Mouse (Mus musculus) Patski (cell line): Measurements from ENCODE around the gene Gm12166. TPM values are rescaled to one million over a fixed set of nuclear protein-coding genes. Genes with fewer than 3 reads are reported as not detected.

ENCODE experiments used
- ATAC-seq: fragments of 100-300 bp; one replicate; pipeline ENCODE4 v1.8.0; 2021
- CTCF ChIA-PET: fragments of 350-600 bp; sonication (Branson Sonifier 250); formaldehyde crosslinking; loops from one replicate; lab custom pipeline; 2022; ENCODE audit warnings: inconsistent platforms; lab: Charles Lee
- POLR2A ChIA-PET: fragments of 350-600 bp; sonication (Branson Sonifier 250); formaldehyde crosslinking; loops from one replicate; lab custom pipeline; 2022; ENCODE audit warnings: antibody characterized with exemption, inconsistent platforms; lab: Charles Lee
- DNase-seq: peaks from one replicate; pipeline ENCODE4 v3.0.0-alpha.2; 2011; ENCODE audit warnings: low read depth, low spot score
- H3K27me3 ChIP-seq: fragments of 371-371 bp; one replicate; pipeline ENCODE4 v1.5.1; 2021
- CTCF ChIP-seq: fragments of 100-300 bp; IDR thresholded peaks from one replicate; pipeline ENCODE4 v1.5.1; 2021
- in situ Hi-C: fragments of 300-500 bp; cut with MboI; formaldehyde crosslinking; loops from 3 replicates; pipeline ENCODE4 v1.11.1; 2018; ENCODE audit warnings: low pct_unique_long_range_greater_than_20kb, mixed read lengths
- polyA plus RNA-seq: library from polyadenylated mRNA; unstranded; gene quantifications from one replicate; pipeline ENCODE4 v1.2.3, GENCODE M21; 2021

Gm12166 gene
- polyA plus RNA-seq, 1 experiment from 2014 or later: 9.3 TPM

- ChIA-PET POLR2A (no interaction called here), CTCF (interaction anchor here (1.3 kb wide), 1 partner anchor 8 kb away, joined by 3 read pairs; no protein-coding TSS in a partner anchor)
- no peaks in the 10 kb centered on the region for H3K27me3 ChIP-seq
- no peak for TF ChIP-seq CTCF
- DNase-seq (no peak), ATAC-seq (no peak)
- in situ Hi-C loops: no loop called here
Measured at GRCm38 (mm10) chr11:46073061-46073849, 21.1 kb upstream of the Gm12166 start.

GRCm38 (mm10) chr11:46072466-46073060, 20.4 kb upstream of the Gm12166 start:
- CTCF ChIA-PET: interaction anchor here (1.3 kb wide), 1 partner anchor 9 kb away, joined by 3 read pairs; no protein-coding TSS in a partner anchor
- DNase-seq (no peak), ATAC-seq (no peak)
- TF ChIP-seq CTCF: no peak
- H3K27me3 ChIP-seq: no peaks in the 10 kb centered on the region
- in situ Hi-C loops: no loop called here
- POLR2A ChIA-PET: no interaction called here

GRCm38 (mm10) chr11:46070789-46071188, 18.7 kb upstream of the Gm12166 start:
- in situ Hi-C loops: no loop called here
- ChIA-PET POLR2A (no interaction called here), CTCF (interaction anchor here (1.1 kb wide), 1 partner anchor 25 kb away, joined by 3 read pairs; no protein-coding TSS in a partner anchor)
- no peak for TF ChIP-seq CTCF
- no peaks in the 10 kb centered on the region for H3K27me3 ChIP-seq
- ATAC-seq: no peak
- no peak for DNase-seq

GRCm38 (mm10) chr11:46070161-46070560, 18.0 kb upstream of the Gm12166 start:
- CTCF ChIA-PET: interaction anchor here (1.1 kb wide), 1 partner anchor 24 kb away, joined by 3 read pairs; no protein-coding TSS in a partner anchor
- POLR2A ChIA-PET: no interaction called here
- ATAC-seq: no peak
- in situ Hi-C loops: no loop called here
- H3K27me3 ChIP-seq: no peaks in the 10 kb centered on the region
- DNase-seq: no peak
- no peak for TF ChIP-seq CTCF

DNA sequence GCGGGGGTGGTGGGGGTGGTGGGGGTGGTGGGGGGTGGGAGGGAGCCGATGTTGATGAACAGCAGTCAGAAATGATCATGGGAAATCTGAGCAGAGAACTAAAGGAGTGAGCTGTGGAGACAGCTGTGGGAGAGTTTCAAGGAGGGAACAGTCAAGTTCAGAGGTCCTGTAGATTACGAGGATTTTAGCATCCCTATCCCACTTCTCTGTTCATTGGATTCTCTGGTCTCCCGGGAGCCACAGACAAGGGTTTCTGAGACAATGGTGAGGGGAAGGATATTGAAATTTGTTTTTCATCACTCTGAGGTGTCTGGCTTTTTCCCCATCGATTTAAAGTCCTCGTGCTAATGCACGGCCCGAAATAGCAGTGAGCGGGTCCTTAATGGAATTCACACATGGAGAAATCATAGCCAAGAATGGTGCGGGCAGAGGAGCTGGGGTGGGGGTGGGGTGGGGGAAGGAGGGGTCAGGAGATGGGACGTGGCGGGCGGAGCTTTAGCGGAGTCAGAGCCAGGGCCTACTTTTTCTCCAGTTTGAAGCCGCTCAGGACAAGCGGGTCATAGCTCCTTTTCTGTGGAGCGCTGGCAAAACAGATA, 17.4 kb upstream of the Gm12166 start:
- in situ Hi-C loops: no loop called here
- ATAC-seq (no peak), DNase-seq (no peak)
- no peak for TF ChIP-seq CTCF
- no peaks in the 10 kb centered on the region for H3K27me3 ChIP-seq
- POLR2A ChIA-PET: no interaction called here
- CTCF ChIA-PET: no interaction called here

GRCm38 (mm10) chr11:46068756-46069407, 16.8 kb upstream of the Gm12166 start:
- no peak for DNase-seq
- no peak for TF ChIP-seq CTCF
- no peaks in the 10 kb centered on the region for H3K27me3 ChIP-seq
- ATAC-seq: no peak
- in situ Hi-C loops: no loop called here
- ChIA-PET POLR2A (no interaction called here), CTCF (no interaction called here)

- DNase-seq: no peak
- POLR2A ChIA-PET: no interaction called here
Measured at GRCm38 (mm10) chr11:46067371-46068060, 15.4 kb upstream of the Gm12166 start.

GRCm38 (mm10) chr11:46065201-46066011, 13.3 kb upstream of the Gm12166 start:
- in situ Hi-C loops: no loop called here
- DNase-seq (no peak), ATAC-seq (no peak)
- ChIA-PET CTCF (interaction anchor here (1.5 kb wide), 1 partner anchor 12 kb away, joined by 5 read pairs; no protein-coding TSS in a partner anchor), POLR2A (no interaction called here)
- TF ChIP-seq CTCF: no peak
- H3K27me3 ChIP-seq: no peaks in the 10 kb centered on the region

More at GRCm38 (mm10) chr11:46067371-46068060, 15.4 kb upstream of the Gm12166 start:
- ATAC-seq: no peak
- TF ChIP-seq CTCF: no peak
- in situ Hi-C loops: no loop called here
- H3K27me3 ChIP-seq: no peaks in the 10 kb centered on the region
- CTCF ChIA-PET: no interaction called here

GRCm38 (mm10) chr11:46064767-46065166, 12.6 kb upstream of the Gm12166 start:
- DNase-seq (no peak), ATAC-seq (no peak)
- TF ChIP-seq CTCF: no peak
- in situ Hi-C loops: no loop called here
- ChIA-PET CTCF (interaction anchor here (1.5 kb wide), 1 partner anchor 13 kb away, joined by 5 read pairs; no protein-coding TSS in a partner anchor), POLR2A (no interaction called here)
- H3K27me3 ChIP-seq: no peaks in the 10 kb centered on the region
